Mouse (Mus musculus) E14TG2a.4 (cell line): ENCODE results near the gene Morn2.

Experiments
- CTCF ChIP-seq: conservative IDR thresholded peaks from 2 replicates; pipeline ENCODE4 v1.5.1; 2014; ENCODE audit warnings: low read length
- NANOG ChIP-seq: IDR thresholded peaks from 2 replicates; pipeline ENCODE4 v1.6.1; 2014; ENCODE audit warnings: borderline replicate concordance, low read length, mixed read lengths
- POU5F1 ChIP-seq: IDR thresholded peaks from 2 replicates; pipeline ENCODE4 v1.6.1; 2014; ENCODE audit warnings: low read length, borderline replicate concordance

GRCm38 (mm10) chr17:80346591-80347125 lies 56.7 kb downstream of the Morn2 start:
- TF ChIP-seq CTCF (no peak), NANOG (no peak), POU5F1 (no peak)
